Mouse (Mus musculus): ENCODE measurements around the gene Htr2a.

GRCm38 (mm10) chr14:74709054-74709453, 68.4 kb downstream of the Htr2a start:
- TF ChIP-seq POLR2A (IDR thresholded peaks at IDR 0.05; ENCODE audit: borderline replicate concordance, control insufficient read depth, low read depth, low read length) = no peak
- TF ChIP-seq CTCF (IDR thresholded peaks at IDR 0.05; ENCODE audit: control insufficient read depth, insufficient read depth, low read length) = no peak
